In genomic region chr12:117348516-117348915, GRCm38 (mm10) we compare ENCODE assay signal across 27 mouse cellular contexts.
DNase-seq lines count a peak whose midpoint lies in the region; ATAC-seq and TF ChIP-seq lines count a peak whose summit lies in the region.
"Had no signal": no experiment of that assay in that cellular context is flagged by ENCODE, and none has a peak within 500 bp of the region (broad histone marks: within the 10 kb centered on the region; RNA-seq: fewer than 3 reads in every experiment).

No protein-coding gene starts in this region.

- no peak for TF ChIP-seq CTCF in stomach, postnatal 0 days (IDR thresholded peaks at IDR 0.05; ENCODE audit: low read depth)

- H3K27ac ChIP-seq in stomach, postnatal 0 days (replicated peaks): no peak overlapping the region
- H3K27ac ChIP-seq: embryonic facial prominence, embryonic 10.5 days; embryonic facial prominence, embryonic 15.5 days; forebrain, embryonic 13.5 days; hindbrain, postnatal 0 days; liver, embryonic 14.5 days; macrophage; neural tube, embryonic 13.5 days had no signal

- 80% methylated on average over 3 of the region's 3 CpGs for WGBS in stomach, postnatal 0 days

- H3K27me3 ChIP-seq in stomach, postnatal 0 days (ENCODE audit: control insufficient read depth, insufficient read depth, low read length): no peaks in the 10 kb centered on the region
- H3K27me3 ChIP-seq: embryonic facial prominence, embryonic 15.5 days; midbrain, embryonic 15.5 days; neural tube, embryonic 13.5 days had no signal

- no peak overlapping the region for H3K4me3 ChIP-seq in stomach, postnatal 0 days (ENCODE audit: low read depth, low read length)
- H3K4me3 ChIP-seq: embryonic facial prominence, embryonic 10.5 days; embryonic facial prominence, embryonic 15.5 days; forebrain, embryonic 13.5 days; midbrain, embryonic 15.5 days; neural tube, embryonic 13.5 days had no signal

- peak; percentile 27 for DNase-seq in thymus, postnatal 14 days
- DNase-seq in thymus, adult 18-20 months: no peak
- DNase-seq in CD4-positive, CD25-positive, alpha-beta regulatory T cell, adult 2 months (ENCODE audit: low read depth, low spot score): peak; percentile 17
- DNase-seq in induced T-regulatory cell, adult 2 months (ENCODE audit: low read depth): peak; percentile 47
- no peak for DNase-seq in stomach, postnatal 0 days (ENCODE audit: low spot score)
- no peak for DNase-seq in urinary bladder, postnatal 4 days (ENCODE audit: low spot score in 2 of 2)
- DNase-seq: adrenal gland, adult 2 months; adrenal gland, postnatal 36 days; cerebellum, adult 2 months; cerebellum, postnatal 14 days; gastrocnemius, postnatal 14 days; heart, postnatal 14 days; kidney, adult 9 months; kidney, postnatal 10 days; layer of hippocampus, postnatal 36 days; liver; lung, adult 2 months; lung, postnatal 10 days had no signal

- ATAC-seq in stomach, postnatal 0 days (ENCODE audit: low FRiP score, low TSS enrichment): no peak
- ATAC-seq: forebrain, embryonic 13.5 days; hindbrain, postnatal 0 days; intestine, postnatal 0 days; midbrain, embryonic 15.5 days had no signal

- H3K4me2 ChIP-seq in stomach, postnatal 0 days (replicated peaks; ENCODE audit: low read depth): no peak overlapping the region
- H3K4me2 ChIP-seq: embryonic facial prominence, embryonic 15.5 days; forebrain, embryonic 13.5 days; midbrain, embryonic 15.5 days; neural tube, embryonic 13.5 days had no signal

- TF ChIP-seq EP300 in stomach, postnatal 0 days (optimal IDR thresholded peaks at IDR 0.05): no peak

- H3K9ac ChIP-seq in stomach, postnatal 0 days (ENCODE audit: low read length): no peak overlapping the region
- H3K9ac ChIP-seq: embryonic facial prominence, embryonic 15.5 days; forebrain, embryonic 13.5 days; liver, embryonic 14.5 days; midbrain, embryonic 15.5 days; neural tube, embryonic 13.5 days had no signal

- H3K9me3 ChIP-seq in stomach, postnatal 0 days (ENCODE audit: control insufficient read depth, low read length): no peaks in the 10 kb centered on the region
- H3K9me3 ChIP-seq: embryonic facial prominence, embryonic 10.5 days; embryonic facial prominence, embryonic 15.5 days; forebrain, embryonic 13.5 days; midbrain, embryonic 15.5 days; neural tube, embryonic 13.5 days had no signal

- H3K4me1 ChIP-seq in stomach, postnatal 0 days (replicated peaks; ENCODE audit: control insufficient read depth, insufficient read depth): no peaks in the 10 kb centered on the region

- no peaks in the 10 kb centered on the region for H3K36me3 ChIP-seq in stomach, postnatal 0 days (ENCODE audit: control insufficient read depth, insufficient read depth, low read length)
- H3K36me3 ChIP-seq: embryonic facial prominence, embryonic 10.5 days; embryonic facial prominence, embryonic 15.5 days; midbrain, embryonic 15.5 days; neural tube, embryonic 13.5 days had no signal

Comparison
In these comparisons a context has a peak if more than half of its experiments do, and no peak if none do; other contexts are left out.
1. DNase-seq: peak in thymus, postnatal 14 days (single experiment), CD4-positive, CD25-positive, alpha-beta regulatory T cell, adult 2 months (single experiment) and induced T-regulatory cell, adult 2 months (single experiment); none in thymus, adult 18-20 months (0 of 2), stomach, postnatal 0 days (single experiment) and urinary bladder, postnatal 4 days (0 of 2).